Mouse (Mus musculus): ENCODE measurements around the gene Sdk1.

Gene Sdk1

GRCm38 (mm10) chr5:141645671-141646070 lies 404.4 kb downstream of the Sdk1 start:
- DNase-seq (ENCODE audit: low read depth) = no peak

- no peak for DNase-seq (ENCODE audit: low read depth)
Observed at GRCm38 (mm10) chr5:141646621-141647020, 405.3 kb downstream of the Sdk1 start.

DNA sequence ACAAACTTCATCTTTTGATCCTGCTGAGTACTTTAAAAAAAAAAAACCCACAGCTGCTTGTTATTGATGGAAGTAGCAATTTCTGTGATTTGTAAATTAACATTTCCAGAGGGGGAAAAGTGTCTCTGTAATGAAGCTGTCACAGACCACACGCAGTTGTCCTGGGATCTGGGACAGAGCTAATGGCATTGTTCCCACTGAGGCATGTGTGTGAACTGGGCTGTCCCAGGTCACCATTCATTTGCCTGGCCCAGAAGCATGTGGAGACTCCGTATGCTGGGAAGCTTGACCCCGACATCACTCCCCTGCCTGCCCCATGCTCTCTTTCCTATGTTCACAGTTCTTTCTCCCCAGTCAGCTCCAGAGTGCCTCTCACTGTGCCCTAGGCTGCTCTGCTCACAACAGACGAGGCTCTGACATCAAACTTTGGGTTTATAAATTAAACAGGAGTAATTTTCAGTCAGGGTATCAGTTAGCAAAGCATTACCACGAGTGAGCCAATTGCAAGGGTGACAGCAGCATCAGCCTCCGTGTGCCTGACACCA lies 408.6 kb downstream of the Sdk1 start:
- DNase-seq (ENCODE audit: low read depth) = no peak

DNA sequence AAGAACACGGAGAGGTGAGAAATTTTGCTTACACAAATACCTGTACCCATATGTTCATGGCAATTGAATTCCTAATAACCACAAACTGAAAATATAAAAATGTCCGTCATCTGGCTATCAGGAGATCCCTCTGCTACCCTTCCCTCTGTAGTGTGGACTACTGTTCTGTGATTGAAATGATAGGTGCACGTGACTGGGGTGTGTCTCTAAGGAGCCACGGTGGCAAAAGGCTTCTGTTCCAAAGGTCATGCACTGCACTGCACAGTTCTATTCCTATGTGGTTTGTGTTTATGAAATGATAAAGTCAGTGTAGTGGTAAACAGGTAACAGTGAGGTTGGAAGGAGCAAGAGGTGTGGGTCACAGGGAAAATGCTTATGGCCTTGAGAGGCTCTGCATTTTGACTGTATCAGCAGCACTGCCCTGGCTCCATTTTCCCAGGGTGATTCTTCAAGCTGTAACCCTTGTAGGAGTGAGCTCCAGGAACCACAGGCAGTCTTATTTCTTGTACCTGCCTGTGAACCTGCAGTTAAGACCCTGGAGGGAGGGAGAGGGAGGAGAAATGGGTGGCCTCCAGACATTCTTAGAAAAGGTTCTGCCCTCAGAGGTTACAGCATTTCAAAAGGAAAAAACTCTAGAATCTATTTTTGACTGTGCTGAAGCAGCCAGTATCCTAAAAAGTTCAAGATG lies 410.5 kb downstream of the Sdk1 start:
- no peak for DNase-seq (ENCODE audit: low read depth)

- DNase-seq (ENCODE audit: low read depth) = no peak
Observed at GRCm38 (mm10) chr5:141676371-141676770, 435.1 kb downstream of the Sdk1 start.

- no peak for DNase-seq (ENCODE audit: low read depth)
Observed at GRCm38 (mm10) chr5:141677034-141677433, 435.7 kb downstream of the Sdk1 start.

GRCm38 (mm10) chr5:141677841-141678240 lies 436.6 kb downstream of the Sdk1 start:
- no peak for DNase-seq (ENCODE audit: low read depth)

- no peak for DNase-seq (ENCODE audit: low read depth)
Observed at GRCm38 (mm10) chr5:141686876-141687420, 445.7 kb downstream of the Sdk1 start.

- no peak for DNase-seq (ENCODE audit: low read depth)
Observed at GRCm38 (mm10) chr5:141689442-141690105, 448.3 kb downstream of the Sdk1 start.

DNA sequence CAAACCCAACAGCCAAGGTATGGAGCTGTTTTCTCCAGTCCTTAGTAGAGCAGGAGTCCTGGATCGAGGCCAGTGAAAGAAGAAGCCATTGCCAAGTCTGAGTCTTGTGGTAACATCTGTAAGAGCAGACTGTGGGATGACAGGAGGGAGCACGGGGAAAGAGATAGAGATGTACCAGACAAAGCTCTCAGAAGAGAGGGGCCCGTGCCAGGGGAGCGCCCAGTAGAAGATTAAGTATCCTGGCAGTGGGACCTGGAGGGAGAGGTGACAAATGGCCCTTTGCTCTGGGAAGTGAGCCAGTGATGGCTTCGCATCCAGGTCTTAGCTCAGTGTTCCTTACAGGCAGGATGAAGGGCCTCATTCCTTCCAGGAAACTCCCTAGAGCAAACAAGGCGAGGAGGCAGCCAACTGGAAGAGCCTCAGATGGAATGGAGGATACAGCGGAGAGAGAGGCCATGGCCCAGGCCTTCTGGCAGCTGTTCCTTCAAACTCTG lies 450.2 kb downstream of the Sdk1 start:
- DNase-seq (ENCODE audit: low read depth) = no peak

- DNase-seq (ENCODE audit: low read depth) = no peak
Observed at GRCm38 (mm10) chr5:141693716-141694115, 452.4 kb downstream of the Sdk1 start.

DNA sequence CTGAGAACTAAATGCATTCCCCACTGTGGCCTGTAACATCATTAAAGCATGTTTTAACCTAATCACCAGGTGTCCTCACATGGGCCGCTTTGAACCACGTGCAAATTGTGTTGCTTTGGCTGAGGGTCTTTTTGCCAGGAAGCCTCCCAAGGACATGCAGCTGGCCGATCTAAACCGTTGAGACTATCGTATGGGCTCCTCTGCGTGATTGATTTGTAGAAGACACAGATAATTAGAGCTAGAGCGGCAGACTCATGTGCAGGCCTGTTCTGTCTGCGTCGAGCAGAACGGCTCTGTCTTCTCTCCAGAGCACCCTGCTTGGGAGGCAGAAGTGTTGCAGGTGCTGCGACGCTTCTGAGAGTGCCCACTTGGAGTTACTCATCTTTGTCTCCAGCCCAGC lies 453.6 kb downstream of the Sdk1 start:
- no peak for DNase-seq (ENCODE audit: low read depth)

- no peak for DNase-seq (ENCODE audit: low read depth)
Observed at GRCm38 (mm10) chr5:141698406-141698805, 457.1 kb downstream of the Sdk1 start.

DNA sequence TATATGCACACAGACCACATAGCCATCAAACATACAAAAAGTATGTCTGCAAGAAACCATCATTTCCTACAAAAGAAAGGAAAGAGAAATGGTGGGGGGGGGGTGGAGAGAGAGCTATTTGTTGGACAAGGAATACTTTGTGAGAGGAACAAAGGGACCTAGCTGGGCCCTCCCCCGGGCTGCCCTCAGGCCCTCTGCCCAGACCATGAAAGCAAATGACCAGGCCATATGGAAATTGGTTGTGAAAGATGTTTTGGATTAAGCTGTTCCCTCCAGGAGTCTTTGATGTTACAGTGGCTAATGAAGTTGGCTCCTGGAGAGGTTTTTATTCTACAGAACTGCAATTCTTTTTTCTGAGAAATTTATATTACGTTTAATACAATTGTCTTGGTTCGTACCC lies 479.5 kb downstream of the Sdk1 start:
- DNase-seq (ENCODE audit: low read depth) = no peak

- DNase-seq (ENCODE audit: low read depth) = no peak
Observed at GRCm38 (mm10) chr5:141727968-141728367, 486.7 kb downstream of the Sdk1 start.

GRCm38 (mm10) chr5:141730006-141730405 lies 488.7 kb downstream of the Sdk1 start:
- no peak for DNase-seq (ENCODE audit: low read depth)

DNA sequence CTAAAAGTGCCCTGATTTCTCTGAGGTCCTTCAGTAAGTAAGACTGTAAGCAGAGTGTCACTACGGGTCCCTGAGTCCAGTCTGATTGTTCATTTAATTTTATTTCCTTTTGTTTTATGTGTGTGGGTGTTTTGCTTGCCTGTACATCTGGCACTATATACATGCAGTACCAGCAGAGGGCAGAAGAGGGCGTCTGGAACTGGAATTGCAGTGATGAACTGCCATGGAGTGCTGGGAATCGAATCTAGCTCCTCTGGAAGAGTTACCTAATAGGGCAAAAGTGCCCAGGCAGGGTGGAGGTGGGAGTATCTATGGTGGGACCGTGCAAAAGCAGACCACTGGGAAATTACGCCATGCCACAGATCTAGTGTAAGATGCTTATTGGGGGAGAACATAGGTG lies 497.4 kb downstream of the Sdk1 start:
- DNase-seq (ENCODE audit: low read depth) = no peak

DNA sequence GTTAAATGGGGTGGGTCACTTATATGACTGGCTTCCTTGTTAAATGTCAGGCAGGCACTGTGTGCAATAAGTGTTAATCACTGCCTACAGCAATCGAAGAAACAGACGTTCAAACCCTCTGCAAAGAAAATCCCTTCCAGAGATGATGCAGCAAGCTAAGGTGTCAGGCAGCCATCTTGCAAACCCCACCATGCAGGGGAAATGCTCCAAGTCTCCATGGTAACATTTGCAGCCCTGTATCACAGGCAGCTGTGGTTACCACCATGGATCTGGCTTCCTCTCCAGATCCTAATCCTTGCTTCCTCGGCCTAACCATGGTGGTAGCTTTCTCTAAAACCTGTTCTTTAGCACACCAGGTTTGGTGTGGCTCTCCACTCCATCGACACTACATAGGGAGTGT lies 507.5 kb downstream of the Sdk1 start:
- DNase-seq (ENCODE audit: low read depth) = no peak

GRCm38 (mm10) chr5:141754278-141754677 lies 513.0 kb downstream of the Sdk1 start:
- DNase-seq (ENCODE audit: low read depth) = no peak

- DNase-seq (ENCODE audit: low read depth) = no peak
Observed at GRCm38 (mm10) chr5:141758885-141759284, 517.6 kb downstream of the Sdk1 start.

GRCm38 (mm10) chr5:141764111-141764510 lies 522.8 kb downstream of the Sdk1 start:
- DNase-seq (ENCODE audit: low read depth) = no peak

- DNase-seq (ENCODE audit: low read depth) = no peak
Observed at GRCm38 (mm10) chr5:141768761-141769515, 527.6 kb downstream of the Sdk1 start.

Data from fibroblast of lung, adult 2 months (primary cell).